Mouse (Mus musculus) spleen, adult 2 months (tissue): ENCODE results near the gene Tnfsf15. TPM values are rescaled to one million over a fixed set of nuclear protein-coding genes. Genes with fewer than 3 reads are reported as not detected.

Experiments
- DNase-seq, 2 experiments: peaks; one replicate each; pipeline versions ENCODE4 v3.0.0 to v3.0.0-alpha.2; 2012 to 2021; ENCODE audit warnings: low spot score in 2 of 2, low read depth in 1 of 2
- H3K27ac ChIP-seq: fragments of 200-500 bp; 2 replicates; pipeline ENCODE4 v1.5.1; 2012; ENCODE audit warnings: low read length, inconsistent platforms; ENCODE audit not compliant: insufficient read depth
- H3K27me3 ChIP-seq: fragments of 200-500 bp; 2 replicates; pipeline ENCODE4 v1.6.1; 2012; ENCODE audit warnings: mild to moderate bottlenecking, moderate library complexity, low read length, inconsistent platforms; ENCODE audit not compliant: control insufficient read depth, insufficient read depth
- H3K36me3 ChIP-seq: fragments of 200-500 bp; 2 replicates; pipeline ENCODE4 v1.6.1; 2012; ENCODE audit warnings: mild to moderate bottlenecking, low read length, inconsistent platforms; ENCODE audit not compliant: control insufficient read depth, insufficient read depth
- H3K4me1 ChIP-seq: fragments of 200-500 bp; 2 replicates; pipeline ENCODE4 v1.6.1; 2011; ENCODE audit warnings: inconsistent platforms; ENCODE audit not compliant: control insufficient read depth, insufficient read depth, insufficient read length
- H3K4me3 ChIP-seq: fragments of 200-500 bp; 2 replicates; pipeline ENCODE4 v1.5.1; 2011; ENCODE audit warnings: mild to moderate bottlenecking, inconsistent platforms; ENCODE audit not compliant: insufficient read depth, insufficient read length; ENCODE audit errors: extremely low read depth
- CTCF ChIP-seq: fragments of 200-500 bp; IDR thresholded peaks from 2 replicates; pipeline ENCODE4 v1.5.1; 2011; ENCODE audit warnings: mild to moderate bottlenecking, inconsistent platforms; ENCODE audit not compliant: insufficient read depth, insufficient read length, insufficient replicate concordance; ENCODE audit errors: extremely low read depth
- POLR2A ChIP-seq: fragments of 200-500 bp; IDR thresholded peaks from 2 replicates; pipeline ENCODE4 v1.6.1; 2011; ENCODE audit warnings: low read depth, low read length, inconsistent platforms
- WGBS: fragments of 180-500 bp; shearing (Covaris S2); methylation state at CpG from one replicate; pipeline ENCODE4 v1.1.7; 2018; 5-methylcytosine and 5-hydroxymethylcytosine counted together
- polyA plus RNA-seq: library from polyadenylated mRNA; depleted of rRNA; stranded (reverse); fragments of >200 nt; gene quantifications from 2 replicates; pipeline ENCODE4 v1.2.3, GENCODE M21; 2012

The Tnfsf15 gene
- polyA plus RNA-seq, 1 experiment = 0.14 TPM

DNA sequence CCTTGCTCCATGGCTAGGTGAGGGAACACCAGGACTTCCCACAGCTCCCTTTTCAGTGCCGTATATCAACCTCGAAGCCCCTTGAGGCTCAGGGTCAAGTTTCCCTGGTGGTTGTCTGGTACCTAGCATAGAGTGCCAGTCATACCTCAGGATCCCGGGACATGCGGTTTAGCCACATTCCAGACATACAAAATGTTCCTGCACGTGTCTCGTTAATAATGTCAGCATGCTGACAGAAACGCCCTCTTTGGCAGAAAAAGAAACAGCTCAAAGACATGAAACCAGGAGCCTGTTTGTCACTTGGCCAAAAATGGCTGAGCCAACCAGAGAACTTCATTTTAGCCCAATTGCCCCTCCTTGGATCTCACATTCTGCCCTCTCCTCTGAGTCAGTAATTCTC lies 2.8 kb downstream of the Tnfsf15 start:
- no peak for DNase-seq
- WGBS = 89% methylated on average over 7 of the region's 7 CpGs

DNA sequence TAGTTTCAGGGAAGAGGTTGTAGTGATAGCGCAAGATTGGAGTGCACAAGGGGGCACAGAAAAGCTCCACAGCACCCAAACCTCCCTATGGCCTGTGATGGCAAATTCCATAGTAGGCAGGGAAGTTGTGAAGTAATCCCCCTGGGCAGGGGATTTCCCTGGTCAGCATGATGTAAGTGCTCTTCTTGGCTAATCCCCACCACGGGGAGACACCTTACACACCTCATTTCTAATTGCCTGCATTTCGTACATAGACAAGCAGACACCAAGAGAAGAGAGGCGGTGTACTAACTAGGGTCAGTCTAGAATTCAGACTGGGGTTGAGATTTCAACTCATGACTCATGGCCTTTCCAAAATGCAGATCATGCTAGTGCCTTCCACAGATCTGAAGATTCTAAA lies 4.2 kb downstream of the Tnfsf15 start:
- Histone ChIP-seq H3K27me3 (no peaks in the 10 kb centered on the region), H3K27ac (no peak overlapping the region), H3K4me3 (no peak overlapping the region), H3K4me1 (no peaks in the 10 kb centered on the region), H3K36me3 (no peaks in the 10 kb centered on the region)
- TF ChIP-seq CTCF (no peak), POLR2A (no peak)
- no peak for DNase-seq
- 83% methylated on average over 4 of the region's 4 CpGs for WGBS

More for the DNA sequence above, 2.8 kb downstream of the Tnfsf15 start:
- Histone ChIP-seq H3K36me3 (no peaks in the 10 kb centered on the region), H3K27me3 (no peaks in the 10 kb centered on the region), H3K4me3 (no peak overlapping the region), H3K4me1 (no peaks in the 10 kb centered on the region), H3K27ac (no peak overlapping the region)
- TF ChIP-seq CTCF = no peak
- TF ChIP-seq POLR2A = no peak

DNA sequence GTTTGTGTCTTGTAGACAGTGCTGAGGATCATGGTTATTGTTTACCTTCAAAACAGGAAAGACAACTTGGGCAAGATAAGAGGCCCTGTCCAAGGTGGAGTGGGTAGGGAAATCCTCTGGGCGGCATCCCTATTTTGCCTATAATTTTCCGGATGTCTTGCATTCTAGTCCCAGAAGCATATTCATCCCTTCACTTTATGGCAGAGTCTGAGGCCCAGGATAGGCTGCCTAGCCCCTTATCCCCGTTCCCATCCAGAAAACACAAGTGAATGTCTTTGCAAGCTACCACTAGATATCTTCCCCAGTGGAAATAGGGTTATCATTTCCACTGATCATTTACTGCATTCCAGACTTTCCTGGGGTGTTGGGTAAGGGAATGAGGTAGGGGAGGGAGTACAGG lies 4.9 kb downstream of the Tnfsf15 start:
- Histone ChIP-seq H3K27ac (no peak overlapping the region), H3K36me3 (no peaks in the 10 kb centered on the region), H3K4me1 (no peaks in the 10 kb centered on the region), H3K27me3 (no peaks in the 10 kb centered on the region), H3K4me3 (no peak overlapping the region)
- TF ChIP-seq POLR2A (no peak), CTCF (no peak)
- DNase-seq = no peak
- 80% methylated on average over 3 of the region's 3 CpGs for WGBS

DNA sequence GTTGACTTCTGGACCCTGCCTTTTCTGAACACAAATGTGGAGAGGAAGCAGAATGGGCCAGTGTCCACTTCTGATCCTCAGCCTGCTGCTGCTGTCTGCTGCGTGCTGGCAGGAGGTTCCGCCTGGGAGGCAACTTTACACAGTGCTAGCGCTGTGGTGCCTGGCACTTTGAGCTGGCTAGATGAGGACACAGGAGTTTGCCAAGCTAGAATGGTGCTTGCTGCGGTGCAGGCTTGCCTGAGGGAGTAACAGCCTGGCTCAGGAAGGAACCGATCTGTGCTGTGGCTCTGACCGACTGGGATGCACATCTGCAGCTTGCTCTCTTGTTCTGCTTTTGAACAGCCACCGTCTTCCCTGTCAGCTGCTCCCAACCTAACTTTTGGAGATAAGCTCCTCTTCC lies 5.4 kb downstream of the Tnfsf15 start:
- no peak for DNase-seq

DNA sequence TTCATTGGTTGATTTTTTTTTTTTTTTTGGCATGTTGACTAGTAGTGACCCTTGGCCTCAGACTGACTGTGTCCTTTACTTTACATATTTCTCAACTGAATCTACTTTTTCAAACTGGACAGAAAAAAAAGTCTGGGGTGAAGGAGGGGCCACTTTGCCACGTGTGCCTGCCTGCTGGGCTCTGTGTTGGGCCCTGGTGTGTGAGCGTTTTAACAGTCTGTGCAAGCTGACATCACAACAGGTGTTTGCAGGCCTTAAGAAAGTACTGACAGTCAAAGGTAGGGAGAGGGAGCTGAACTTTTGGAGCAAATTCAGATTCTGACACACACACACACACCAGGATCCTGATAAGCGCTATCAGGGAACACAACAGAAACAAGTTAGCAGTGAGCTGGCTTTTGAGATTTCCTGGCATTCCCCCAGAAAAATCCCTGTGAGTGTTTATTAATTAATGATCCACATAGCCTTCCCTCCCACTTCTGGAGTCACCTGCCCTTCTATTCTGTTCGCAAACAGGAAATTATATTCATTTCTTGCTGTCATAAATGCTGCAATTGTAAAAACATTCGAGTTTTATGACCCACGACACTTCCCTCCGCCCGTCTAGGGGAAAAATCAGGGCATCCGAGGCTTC lies 6.4 kb downstream of the Tnfsf15 start:
- DNase-seq = no peak
- Histone ChIP-seq H3K27me3 (no peaks in the 10 kb centered on the region), H3K36me3 (no peaks in the 10 kb centered on the region), H3K4me3 (no peak overlapping the region), H3K4me1 (no peaks in the 10 kb centered on the region), H3K27ac (no peak overlapping the region)
- WGBS = 76% methylated on average over 9 of the region's 9 CpGs
- TF ChIP-seq POLR2A (no peak), CTCF (no peak)

More for the DNA sequence above, 5.4 kb downstream of the Tnfsf15 start:
- WGBS = 43% methylated on average over 7 of the region's 7 CpGs
- no peak for TF ChIP-seq CTCF
- no peak for TF ChIP-seq POLR2A
- Histone ChIP-seq H3K36me3 (no peaks in the 10 kb centered on the region), H3K27ac (no peak overlapping the region), H3K4me3 (no peak overlapping the region), H3K4me1 (no peaks in the 10 kb centered on the region), H3K27me3 (no peaks in the 10 kb centered on the region)

DNA sequence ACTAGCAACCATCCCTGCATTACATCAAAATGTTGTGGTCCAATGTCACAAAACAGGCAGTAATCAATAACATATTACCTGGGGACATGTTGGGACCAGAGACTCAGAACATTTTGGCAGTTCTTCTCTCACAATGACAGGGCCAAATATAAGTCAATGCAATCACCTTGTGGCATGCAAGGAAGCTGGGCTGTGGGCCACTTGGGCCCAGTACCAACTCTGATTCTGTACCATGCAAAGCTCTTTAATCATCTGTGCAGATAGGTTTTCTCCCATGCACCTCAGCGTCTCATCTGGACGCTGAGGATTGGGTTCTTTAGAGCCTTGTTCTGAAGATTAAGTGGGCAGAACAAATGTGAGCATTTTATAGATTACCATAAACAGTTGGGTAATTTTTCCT lies 13.6 kb downstream of the Tnfsf15 start:
- no peak for TF ChIP-seq POLR2A
- no peak for TF ChIP-seq CTCF
- Histone ChIP-seq H3K4me3 (no peak overlapping the region), H3K4me1 (no peaks in the 10 kb centered on the region), H3K27ac (no peak overlapping the region), H3K36me3 (no peaks in the 10 kb centered on the region), H3K27me3 (no peaks in the 10 kb centered on the region)
- DNase-seq = no peak
- 79% methylated on average over 2 of the region's 2 CpGs for WGBS

DNA sequence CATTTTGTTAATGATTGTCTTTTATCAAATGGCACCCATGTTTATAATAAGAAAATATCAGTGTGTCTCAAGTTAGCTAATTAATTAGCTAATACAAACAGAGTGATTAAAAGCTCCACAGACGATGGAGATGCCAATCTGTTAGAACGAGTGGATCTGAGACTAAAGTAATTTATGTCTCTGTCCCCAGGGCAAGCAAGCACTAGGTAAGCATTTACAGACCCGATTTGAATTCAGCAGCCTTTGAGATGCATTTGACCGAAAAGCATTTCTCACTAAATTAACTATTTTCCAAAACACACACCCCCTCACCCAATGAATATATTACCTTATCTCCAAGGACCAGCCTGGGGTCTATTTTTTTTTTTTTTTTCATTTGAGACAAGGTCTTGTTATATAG lies 18.2 kb downstream of the Tnfsf15 start:
- H3K4me1 ChIP-seq = no peaks in the 10 kb centered on the region
- H3K36me3 ChIP-seq = no peaks in the 10 kb centered on the region
- TF ChIP-seq CTCF = no peak
- TF ChIP-seq POLR2A = no peak
- 90% methylated on average over 4 of the region's 4 CpGs for WGBS
- no peak overlapping the region for H3K4me3 ChIP-seq
- H3K27me3 ChIP-seq = no peaks in the 10 kb centered on the region
- H3K27ac ChIP-seq = no peak overlapping the region
- no peak for DNase-seq
